Mouse (Mus musculus): Measurements from ENCODE around the gene Diablo. TPM values are rescaled to one million over a fixed set of nuclear protein-coding genes. Genes with fewer than 3 reads are reported as not detected.

Gene Diablo
- total RNA-seq, 2 experiments from 2014 or later: 49.0 to 50.5 TPM

- peak; percentile 83 for ATAC-seq (replicated peaks; ENCODE audit: poor library complexity)
Measured at GRCm38 (mm10) chr5:123507936-123508723, 15.8 kb downstream of the Diablo start.

- ATAC-seq (replicated peaks; ENCODE audit: poor library complexity): no peak
Measured at GRCm38 (mm10) chr5:123501973-123502372, 22.0 kb downstream of the Diablo start.

GRCm38 (mm10) chr5:123499717-123500116 is 24.3 kb downstream of the Diablo start:
- peak; percentile 65 for ATAC-seq (replicated peaks; ENCODE audit: poor library complexity)

GRCm38 (mm10) chr5:123489935-123490334 is 34.0 kb downstream of the Diablo start:
- no peak for ATAC-seq (replicated peaks; ENCODE audit: poor library complexity)

- ATAC-seq (replicated peaks; ENCODE audit: poor library complexity): no peak
Measured at GRCm38 (mm10) chr5:123489112-123489785, 34.7 kb downstream of the Diablo start, which contains the start of the genes Lrrc43 and Il31. Gene Lrrc43 (plus strand): TSS chr5:123489305. Gene Il31 (minus strand): TSS chr5:123489489.

GRCm38 (mm10) chr5:123487659-123488395 is 36.1 kb downstream of the Diablo start:
- ATAC-seq (replicated peaks; ENCODE audit: poor library complexity): peak; percentile 34; the same call in 1 of the 2 replicates

- ATAC-seq (replicated peaks; ENCODE audit: poor library complexity): no peak
Measured at GRCm38 (mm10) chr5:123473817-123474216, 50.2 kb downstream of the Diablo start.

- ATAC-seq (replicated peaks; ENCODE audit: poor library complexity): peak; percentile 60
Measured at GRCm38 (mm10) chr5:123470784-123471400, 53.1 kb downstream of the Diablo start.

GRCm38 (mm10) chr5:123464638-123465037 is 59.3 kb downstream of the Diablo start:
- ATAC-seq (replicated peaks; ENCODE audit: poor library complexity): no peak

- ATAC-seq (replicated peaks; ENCODE audit: poor library complexity): no peak
Measured at GRCm38 (mm10) chr5:123461420-123461819, 62.6 kb downstream of the Diablo start.

Other genes with a start within 250 kb of the Diablo start
- gene Bcl7a, start 180.3 kb downstream of the Diablo start, total RNA-seq (2015): 16.3 and 20.0 TPM in 2 replicates
- gene Bcl7a, start 180.3 kb downstream of the Diablo start, total RNA-seq (2017): 14.7 and 17.5 TPM in 2 replicates
- 32.6 TPM in 2 replicates for gene Mlxip, start 129.4 kb downstream of the Diablo start, total RNA-seq (2015)
- 11.0 and 11.3 TPM in 2 replicates for gene Mlxip, start 129.4 kb downstream of the Diablo start, total RNA-seq (2017)
- gene Lrrc43, start 34.9 kb downstream of the Diablo start, total RNA-seq (2015): not detected in 2 replicates
- gene Lrrc43, start 34.9 kb downstream of the Diablo start, total RNA-seq (2017): not detected in 2 replicates
- gene Il31, start 34.7 kb downstream of the Diablo start, total RNA-seq (2015): not detected in 2 replicates
- not detected in 2 replicates for gene Il31, start 34.7 kb downstream of the Diablo start, total RNA-seq (2017)
- 0.15 TPM in 1 of 2 replicates, not detected in the other for gene B3gnt4, start 13.7 kb downstream of the Diablo start, total RNA-seq (2015)
- not detected in 2 replicates for gene B3gnt4, start 13.7 kb downstream of the Diablo start, total RNA-seq (2017)
- 0.17 TPM in 1 of 2 replicates, not detected in the other for gene Gm49027, start 1.3 kb upstream of the Diablo start, total RNA-seq (2015)
- gene Gm49027, start 1.3 kb upstream of the Diablo start, total RNA-seq (2017): 0.17 TPM in 1 of 2 replicates, not detected in the other
- gene Vps33a, start 48.9 kb upstream of the Diablo start, total RNA-seq (2015): 16.4 and 17.7 TPM in 2 replicates
- 24.4 and 25.7 TPM in 2 replicates for gene Vps33a, start 48.9 kb upstream of the Diablo start, total RNA-seq (2017)
- gene Clip1, start 160.4 kb upstream of the Diablo start, total RNA-seq (2015): 45.7 and 46.4 TPM in 2 replicates
- gene Clip1, start 160.4 kb upstream of the Diablo start, total RNA-seq (2017): 72.5 and 98.3 TPM in 2 replicates
- gene Zcchc8, start 196.9 kb upstream of the Diablo start, total RNA-seq (2015): 50.8 and 52.0 TPM in 2 replicates
- 103 and 131 TPM in 2 replicates for gene Zcchc8, start 196.9 kb upstream of the Diablo start, total RNA-seq (2017)
- gene Rsrc2, start 225.2 kb upstream of the Diablo start, total RNA-seq (2015): 159 and 160 TPM in 2 replicates
- gene Rsrc2, start 225.2 kb upstream of the Diablo start, total RNA-seq (2017): 192 and 249 TPM in 2 replicates
- 49.3 and 53.1 TPM in 2 replicates for gene Kntc1, start 225.5 kb upstream of the Diablo start, total RNA-seq (2015)
- 30.5 and 39.6 TPM in 2 replicates for gene Kntc1, start 225.5 kb upstream of the Diablo start, total RNA-seq (2017)

Measured in megakaryocyte progenitor cell, adult 5-6 weeks (primary cell).